Mouse (Mus musculus): Measurements from ENCODE around the gene Slc11a1.
"Not testable (repeated sequence)": the region's sequence is repeated elsewhere in the genome, so short reads cannot be mapped to it uniquely, and the experiment has no call there.

Slc11a1 gene

DNA sequence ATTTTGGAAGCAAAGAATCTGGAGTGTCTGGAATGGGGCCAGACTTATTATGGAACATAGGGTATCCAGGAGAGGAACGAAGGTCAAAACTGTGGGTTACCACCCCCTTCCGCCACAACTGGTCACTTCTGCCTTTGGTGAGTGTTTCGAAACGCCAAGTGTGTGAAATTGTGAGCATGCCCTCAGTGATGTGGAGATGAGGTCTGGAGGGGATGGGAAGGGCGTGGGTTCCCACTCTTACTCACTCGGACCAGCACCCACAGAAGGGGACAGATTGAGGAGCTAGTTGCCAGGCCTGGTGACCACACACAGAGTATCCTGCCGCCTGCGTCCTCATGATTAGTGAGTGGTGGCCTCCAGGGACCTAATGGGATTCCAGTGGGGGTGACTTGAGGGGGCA lies at the start of gene Slc11a1:
Gene Slc11a1, plus strand, starts transcription at position 216 of the 400 bp plus-strand sequence.
- DNase-seq (ENCODE audit: low read depth, low spot score), result no peak

DNA sequence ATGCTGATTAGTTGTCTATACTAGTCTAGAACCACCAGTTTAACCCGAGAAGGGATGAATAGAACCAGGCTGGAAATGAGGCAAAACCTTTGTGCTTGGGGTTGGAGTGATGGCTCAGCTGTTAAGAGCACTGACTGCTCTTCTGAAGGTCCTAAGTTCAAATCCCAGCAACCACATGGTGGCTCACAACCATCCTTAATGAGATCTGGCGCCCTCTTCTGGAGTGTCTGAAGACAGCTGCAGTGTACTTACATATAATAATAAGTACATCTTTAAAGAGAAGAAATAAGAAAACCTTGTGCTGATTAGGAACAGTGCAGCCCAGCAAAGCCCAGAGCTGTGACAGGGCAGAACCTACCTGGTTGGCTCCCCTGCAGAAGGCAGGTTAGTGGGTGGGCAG lies 48.1 kb upstream of the Slc11a1 start:
- DNase-seq (ENCODE audit: low read depth, low spot score), result not testable (repeated sequence)

DNA sequence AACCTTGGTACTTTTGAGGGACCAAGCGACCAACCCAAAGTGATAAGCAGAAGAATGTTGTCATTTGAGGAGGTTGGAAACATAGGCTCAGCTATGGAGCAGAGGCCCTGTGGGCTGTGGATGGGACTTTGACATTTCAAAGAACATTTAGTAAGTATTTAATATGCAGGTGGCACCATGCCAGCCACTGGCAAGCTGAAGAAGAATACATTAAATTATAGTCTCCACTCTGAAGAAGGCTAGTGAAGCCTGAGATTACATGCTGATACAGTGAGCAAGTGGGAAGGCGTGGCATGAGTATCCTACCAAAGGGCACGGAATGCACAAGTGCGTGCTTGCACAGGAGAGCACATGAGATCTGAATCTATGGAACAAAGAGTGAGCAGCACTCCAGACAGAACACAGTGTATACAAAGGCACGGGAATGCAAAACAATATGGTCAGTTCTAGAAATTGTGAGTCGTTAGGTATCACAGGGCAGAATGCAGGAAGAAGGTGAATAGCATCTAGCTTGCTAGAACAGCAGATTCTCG lies 45.0 kb upstream of the Slc11a1 start:
- no peak for DNase-seq (ENCODE audit: low read depth, low spot score)

DNA sequence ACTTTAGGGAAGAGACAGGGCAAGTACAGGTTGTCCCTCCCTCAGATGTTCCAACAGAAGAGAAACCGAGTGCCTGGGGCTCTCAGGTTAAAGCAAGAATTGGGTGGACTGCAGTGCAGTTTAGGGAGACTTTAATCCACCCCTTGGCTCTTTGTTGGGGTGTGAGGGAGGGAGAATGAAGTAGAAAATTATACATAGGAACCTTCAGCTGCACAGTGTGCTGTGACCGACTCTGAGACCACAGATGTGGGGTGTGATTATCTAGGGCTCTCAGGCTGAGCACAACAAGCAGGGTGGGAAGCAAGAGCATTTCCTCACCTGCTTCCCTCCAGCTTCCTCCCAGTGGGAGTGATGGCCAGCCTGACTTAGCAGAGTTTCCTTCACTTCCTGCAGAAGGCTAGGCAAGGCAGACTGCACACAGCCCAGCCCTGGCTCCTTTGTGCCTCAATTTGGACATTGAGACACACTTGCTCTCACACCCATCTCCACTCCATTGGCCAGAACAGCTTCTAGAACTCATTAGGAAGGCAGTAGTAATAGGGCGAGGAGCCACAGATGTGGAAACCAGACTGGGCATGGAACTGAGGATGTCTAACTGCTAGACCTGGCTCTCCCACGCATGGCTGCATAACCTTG lies 43.8 kb upstream of the Slc11a1 start:
- no peak for DNase-seq (ENCODE audit: low read depth, low spot score)

- DNase-seq (ENCODE audit: low read depth, low spot score), result peak; percentile 86
Observed at GRCm38 (mm10) chr1:74332241-74332763, 42.7 kb upstream of the Slc11a1 start.

DNA sequence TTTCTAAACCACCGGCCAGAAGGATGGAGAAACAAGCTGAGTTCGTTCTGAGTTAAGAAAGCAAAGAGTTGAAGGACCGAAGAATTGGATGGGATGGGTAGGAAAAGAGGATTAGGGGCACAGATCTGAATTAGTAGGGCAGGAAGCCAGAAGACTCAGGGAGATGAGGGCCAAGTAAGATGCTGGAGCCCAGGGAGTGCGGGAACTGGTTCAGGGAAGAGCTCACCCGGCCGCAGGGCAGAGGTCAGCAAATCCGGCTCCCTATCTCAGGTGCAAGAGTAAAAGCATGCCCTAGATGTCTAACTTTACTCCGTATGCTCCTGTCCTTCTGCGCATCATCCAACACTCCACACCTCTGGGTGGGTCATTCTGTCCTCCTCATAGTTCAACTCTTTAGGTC lies 42.1 kb upstream of the Slc11a1 start:
- peak; percentile 3 for DNase-seq (ENCODE audit: low read depth, low spot score)

DNA sequence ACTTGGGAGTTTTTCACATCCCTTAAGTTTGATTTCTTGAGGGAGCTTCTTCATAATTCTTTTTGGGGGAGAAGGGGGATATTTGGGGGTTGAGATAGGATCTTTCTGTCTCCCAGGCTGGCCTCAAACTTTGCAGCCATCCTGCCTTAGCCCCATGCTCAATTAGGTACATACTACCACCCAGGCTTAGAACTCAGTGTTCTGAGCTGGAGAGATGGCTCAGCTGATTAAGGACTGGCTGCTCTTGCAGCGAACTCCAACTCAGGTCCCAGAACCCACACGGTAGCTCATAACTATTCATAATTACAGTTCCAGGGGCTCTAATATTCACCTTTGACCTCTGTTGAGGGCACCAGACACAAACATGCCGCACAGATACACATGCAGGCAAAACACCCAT lies 40.4 kb upstream of the Slc11a1 start:
- no peak for DNase-seq (ENCODE audit: low read depth, low spot score)

GRCm38 (mm10) chr1:74335033-74335432 lies 40.0 kb upstream of the Slc11a1 start:
- DNase-seq (ENCODE audit: low read depth, low spot score), result no peak

GRCm38 (mm10) chr1:74335436-74336170 lies 39.4 kb upstream of the Slc11a1 start:
- no peak for DNase-seq (ENCODE audit: low read depth, low spot score)

- no peak for DNase-seq (ENCODE audit: low read depth, low spot score)
Observed at GRCm38 (mm10) chr1:74337241-74337771, 37.7 kb upstream of the Slc11a1 start.

GRCm38 (mm10) chr1:74338013-74338412 lies 37.0 kb upstream of the Slc11a1 start:
- DNase-seq (ENCODE audit: low read depth, low spot score), result no peak

DNA sequence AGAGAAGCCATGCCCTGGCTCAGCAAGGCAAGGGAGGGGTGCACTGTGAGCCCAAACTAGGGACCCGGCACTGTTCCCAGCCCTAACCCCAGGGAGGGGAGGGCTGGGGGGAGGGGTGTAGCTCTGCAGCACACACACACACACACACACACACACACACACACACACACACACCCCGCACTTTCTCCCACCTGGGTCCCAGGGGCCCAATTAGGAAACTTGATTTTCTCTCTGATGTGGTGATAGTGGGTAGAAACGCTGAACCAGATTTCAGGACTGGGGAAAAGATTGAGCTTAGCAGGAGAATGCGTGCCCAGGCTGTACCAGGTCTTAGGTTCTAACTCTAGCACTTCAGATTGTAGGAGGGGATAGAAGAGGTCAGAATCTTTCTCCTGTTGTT lies 36.4 kb upstream of the Slc11a1 start:
- DNase-seq (ENCODE audit: low read depth, low spot score), result no peak

DNA sequence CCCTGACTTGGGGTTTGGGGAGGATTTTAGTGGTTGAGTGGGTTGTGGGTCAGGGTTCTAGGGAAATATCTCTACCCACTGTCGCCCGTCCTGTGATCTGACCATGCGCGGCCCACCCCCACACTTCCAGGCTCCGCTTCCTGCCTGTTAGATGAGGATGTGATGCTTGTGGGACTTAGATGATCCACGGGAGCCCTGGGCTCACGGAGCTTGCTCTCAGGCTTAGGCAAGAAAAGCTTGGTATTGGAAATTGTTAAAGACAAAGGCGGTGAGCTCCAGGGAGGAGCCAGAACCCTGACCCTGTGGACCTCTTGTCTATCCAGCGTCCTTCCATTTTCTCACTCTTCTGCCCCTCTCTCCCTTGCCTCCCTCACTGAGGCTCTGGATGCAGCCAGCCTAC lies 35.1 kb upstream of the Slc11a1 start:
- no peak for DNase-seq (ENCODE audit: low read depth, low spot score)

GRCm38 (mm10) chr1:74340361-74340764 lies 34.6 kb upstream of the Slc11a1 start:
- no peak for DNase-seq (ENCODE audit: low read depth, low spot score)

- not testable (repeated sequence) for DNase-seq (ENCODE audit: low read depth, low spot score)
Observed at GRCm38 (mm10) chr1:74340992-74341391, 34.0 kb upstream of the Slc11a1 start.

DNA sequence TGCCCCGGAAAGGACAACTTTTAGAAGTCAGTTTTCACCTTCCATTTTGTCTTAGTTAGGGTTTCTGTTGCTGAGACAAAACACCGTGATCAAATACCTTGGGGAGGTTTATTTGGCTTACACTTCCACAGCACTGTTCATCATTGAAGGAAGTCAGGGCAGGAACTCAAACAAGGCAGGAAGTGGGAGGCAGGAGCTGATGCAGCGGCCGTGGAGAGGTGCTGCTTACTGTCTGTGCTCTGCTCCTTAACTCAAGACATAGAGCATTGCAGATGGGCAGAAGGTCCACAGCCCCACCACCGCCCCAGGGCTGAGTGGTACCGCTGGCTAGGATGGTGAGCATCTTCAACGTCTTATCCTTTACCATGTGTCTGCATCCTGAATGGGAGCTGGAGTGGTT lies 33.1 kb upstream of the Slc11a1 start:
- no peak for DNase-seq (ENCODE audit: low read depth, low spot score)

- no peak for DNase-seq (ENCODE audit: low read depth, low spot score)
Observed at GRCm38 (mm10) chr1:74342308-74342707, 32.7 kb upstream of the Slc11a1 start.

DNA sequence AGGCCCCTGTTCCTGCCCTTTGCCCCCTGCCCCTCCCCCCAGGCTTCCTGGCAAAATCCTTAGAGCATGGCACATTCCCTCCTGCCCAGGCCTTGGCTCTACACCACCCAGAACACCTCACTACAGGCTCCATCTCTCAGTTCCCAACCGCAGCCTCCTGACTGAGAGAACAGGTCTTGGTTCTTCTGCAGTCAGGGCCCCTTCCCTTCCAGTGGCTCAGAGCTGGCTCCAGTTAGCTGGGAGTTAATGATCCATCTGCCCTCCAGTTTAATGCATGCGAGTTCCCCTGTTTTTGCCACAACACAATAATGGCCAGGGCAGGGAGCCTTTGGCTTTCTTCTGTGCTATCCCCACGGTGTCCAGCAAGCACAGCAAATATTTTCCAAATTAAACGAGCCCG lies 31.8 kb upstream of the Slc11a1 start:
- DNase-seq (ENCODE audit: low read depth, low spot score), result no peak

GRCm38 (mm10) chr1:74344163-74344916 lies 30.7 kb upstream of the Slc11a1 start:
- DNase-seq (ENCODE audit: low read depth, low spot score), result no peak

GRCm38 (mm10) chr1:74351185-74351769 lies 23.7 kb upstream of the Slc11a1 start:
- DNase-seq (ENCODE audit: low read depth, low spot score), result no peak

DNA sequence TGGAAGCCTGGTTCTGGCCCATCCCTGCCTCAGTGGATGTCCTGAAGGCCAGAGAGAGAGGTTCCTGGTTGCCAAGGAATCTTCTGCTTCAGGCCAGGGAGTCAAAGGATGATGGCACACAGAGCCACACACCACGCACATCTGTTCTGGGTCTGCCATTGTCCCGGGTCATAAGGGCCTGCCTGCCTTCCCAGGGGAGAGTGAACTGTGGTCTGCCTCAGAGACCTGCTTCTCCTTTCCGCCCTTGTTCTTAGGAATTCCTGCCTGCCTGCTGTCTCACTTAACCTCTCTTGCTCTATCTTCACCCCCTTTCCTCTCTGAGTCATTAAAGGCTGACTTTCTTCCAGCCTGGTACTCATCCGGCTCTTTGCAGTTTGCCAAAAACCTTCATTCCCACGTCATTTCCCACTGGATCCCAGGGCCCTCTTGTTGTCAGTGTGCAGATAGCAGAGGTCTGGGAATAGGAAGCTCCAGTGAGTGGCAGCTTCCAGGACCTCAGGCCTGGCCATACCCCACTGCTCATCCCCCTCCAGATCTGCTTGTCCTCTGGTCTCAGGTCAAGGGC lies 22.4 kb upstream of the Slc11a1 start:
- no peak for DNase-seq (ENCODE audit: low read depth, low spot score)

Measured in brain, embryonic 18.5 days (tissue).